Mouse (Mus musculus): ENCODE data around the gene Akp3. TPM values are rescaled to one million over a fixed set of nuclear protein-coding genes. Genes with fewer than 3 reads are reported as not detected.

The Akp3 gene
- total RNA-seq, 2 experiments from 2014 or later: not detected

- no peak for ATAC-seq (ENCODE audit: poor library complexity, severe bottlenecking)
Observed at GRCm38 (mm10) chr1:87153776-87154500, 29.2 kb downstream of the Akp3 start.

DNA sequence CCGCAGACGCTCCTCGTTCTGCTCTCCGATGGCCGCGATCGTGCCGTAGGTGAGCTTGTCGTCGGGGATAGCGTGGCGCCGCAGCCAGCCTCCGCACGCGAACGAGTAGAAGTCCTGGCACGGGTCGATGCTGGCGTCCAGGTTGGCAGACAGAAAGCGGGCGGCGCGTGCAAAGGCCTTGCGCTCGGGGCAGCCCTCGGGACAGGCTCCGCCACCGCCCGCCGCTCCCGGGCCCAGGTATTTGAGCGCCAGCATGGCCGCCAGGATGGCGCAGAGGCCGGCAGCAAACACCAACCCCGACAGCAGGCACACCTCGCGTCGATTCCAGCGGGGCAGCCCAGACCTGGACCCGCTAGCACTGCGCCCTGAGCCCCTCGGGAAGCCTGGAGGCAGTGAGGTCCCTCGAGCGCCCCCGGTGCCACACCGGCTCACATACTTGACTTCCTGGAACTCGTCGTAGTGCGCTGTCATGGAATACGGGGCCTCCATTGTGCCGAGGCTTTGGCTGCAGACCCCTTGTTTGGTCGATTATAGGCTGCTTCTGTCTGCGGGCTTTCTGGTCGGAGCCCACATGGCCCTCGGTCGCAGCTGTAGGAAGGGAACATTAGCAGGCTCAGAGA, 29.8 kb downstream of the Akp3 start:
- ATAC-seq (ENCODE audit: poor library complexity, severe bottlenecking): no peak

DNA sequence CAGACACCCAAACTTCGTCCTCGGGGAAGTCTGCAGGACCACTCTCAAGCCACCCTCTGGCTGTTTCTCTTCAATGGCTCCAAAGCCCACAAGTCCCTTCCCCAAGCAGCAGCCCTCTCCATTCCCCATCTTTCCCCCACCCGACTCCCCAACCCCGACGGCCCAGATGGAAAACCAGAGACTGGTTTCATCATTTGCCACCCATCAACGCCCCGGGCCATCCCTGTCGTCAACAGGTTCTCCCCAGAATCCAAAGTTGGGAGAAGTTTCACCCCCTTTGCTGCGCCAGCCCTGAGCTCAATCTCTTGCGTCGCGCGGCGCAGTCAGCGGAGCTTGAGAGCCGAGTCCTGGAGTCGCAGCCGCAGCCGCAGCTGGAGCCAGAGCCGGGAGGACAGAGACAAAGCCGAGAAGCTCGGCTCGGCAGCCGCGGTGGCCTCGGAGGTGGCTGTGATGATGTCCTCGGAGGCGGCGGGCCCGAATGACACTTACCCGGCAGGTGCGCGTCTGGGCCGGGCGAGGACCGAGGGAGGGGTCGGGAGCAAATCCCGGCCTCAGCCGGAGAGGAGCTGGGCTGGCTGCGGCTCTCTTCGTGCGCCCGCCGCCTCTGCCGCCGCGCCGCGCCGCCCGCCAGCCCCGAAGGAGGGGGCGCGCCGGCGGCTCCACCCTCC, 30.9 kb downstream of the Akp3 start:
- no peak for ATAC-seq (ENCODE audit: poor library complexity, severe bottlenecking)

- ATAC-seq (ENCODE audit: poor library complexity, severe bottlenecking): no peak
Observed at GRCm38 (mm10) chr1:87156199-87156587, 31.4 kb downstream of the Akp3 start, which contains the start of gene Ecel1. Ecel1 (minus strand) TSS chr1:87156521.

DNA sequence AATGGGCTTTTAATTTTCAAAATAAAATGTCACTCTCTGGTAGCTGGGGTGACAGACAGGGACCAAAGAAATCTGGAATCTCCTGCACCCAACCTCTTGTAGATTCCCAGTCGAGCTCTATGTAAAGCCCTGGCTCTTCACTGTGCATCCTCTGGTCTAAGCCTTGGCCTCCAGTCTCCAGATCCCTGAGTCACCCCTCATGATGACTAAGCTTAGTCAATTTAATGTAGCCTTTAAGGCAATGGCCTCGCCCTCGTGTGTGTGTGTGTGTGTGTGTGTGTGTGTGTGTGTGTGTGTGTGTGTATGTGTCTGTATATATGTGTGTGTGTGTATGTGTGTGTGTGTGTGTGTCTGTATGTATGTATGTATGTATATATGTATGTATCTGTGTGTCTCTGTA, 34.6 kb downstream of the Akp3 start:
- no peak for ATAC-seq (ENCODE audit: poor library complexity, severe bottlenecking)

DNA sequence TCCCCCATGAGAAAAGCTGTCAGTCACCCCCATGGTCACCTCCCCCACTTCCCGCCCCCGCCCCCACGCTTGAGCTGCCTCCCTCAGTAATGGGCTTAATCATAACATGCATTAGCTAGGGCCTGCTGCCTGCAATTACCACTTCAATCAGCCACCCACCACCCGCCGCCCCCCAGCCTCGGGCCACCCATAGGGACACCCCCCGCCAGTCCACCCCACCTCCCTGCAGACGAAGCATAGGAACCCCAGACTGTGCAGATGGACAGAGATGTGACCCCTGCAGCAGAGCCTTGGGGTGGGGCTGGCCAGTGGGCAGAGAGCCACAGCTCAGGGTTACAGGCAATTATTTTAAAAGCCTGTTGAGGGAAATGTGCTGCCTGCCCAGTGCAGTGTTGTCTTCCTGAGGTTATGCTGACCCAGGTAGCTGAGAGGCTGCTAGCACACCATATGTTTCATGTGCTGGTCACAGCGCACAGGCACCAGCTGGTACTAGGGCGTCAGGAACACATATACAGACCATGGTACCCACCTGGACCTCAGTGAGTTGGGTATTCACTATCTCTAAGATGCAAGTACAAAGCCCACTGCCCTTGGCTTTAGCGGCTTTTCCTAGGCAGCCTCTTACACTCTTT, 39.5 kb downstream of the Akp3 start:
- ATAC-seq (ENCODE audit: poor library complexity, severe bottlenecking): no peak

DNA sequence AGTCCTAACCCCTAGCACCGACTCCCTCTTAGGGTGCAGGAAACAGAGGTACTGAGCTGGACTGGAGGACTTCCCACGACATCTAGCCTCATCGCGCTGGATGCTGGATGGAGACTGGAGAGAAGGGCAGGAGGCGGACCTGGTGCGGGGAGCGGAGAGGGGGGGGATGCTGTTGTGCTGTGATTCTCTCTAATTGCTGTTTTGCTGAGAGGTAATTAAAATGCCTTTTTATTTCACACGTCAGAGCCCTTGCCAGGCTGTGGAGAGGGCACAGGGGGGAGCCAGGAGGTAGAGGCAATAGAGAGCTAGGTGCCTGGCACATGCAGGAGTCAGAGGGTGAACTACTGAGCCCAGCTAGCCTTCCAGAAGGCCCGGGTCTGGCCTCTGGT, 40.0 kb downstream of the Akp3 start:
- no peak for ATAC-seq (ENCODE audit: poor library complexity, severe bottlenecking)

- no peak for ATAC-seq (ENCODE audit: poor library complexity, severe bottlenecking)
Observed at GRCm38 (mm10) chr1:87170458-87170857, 45.7 kb downstream of the Akp3 start.

DNA sequence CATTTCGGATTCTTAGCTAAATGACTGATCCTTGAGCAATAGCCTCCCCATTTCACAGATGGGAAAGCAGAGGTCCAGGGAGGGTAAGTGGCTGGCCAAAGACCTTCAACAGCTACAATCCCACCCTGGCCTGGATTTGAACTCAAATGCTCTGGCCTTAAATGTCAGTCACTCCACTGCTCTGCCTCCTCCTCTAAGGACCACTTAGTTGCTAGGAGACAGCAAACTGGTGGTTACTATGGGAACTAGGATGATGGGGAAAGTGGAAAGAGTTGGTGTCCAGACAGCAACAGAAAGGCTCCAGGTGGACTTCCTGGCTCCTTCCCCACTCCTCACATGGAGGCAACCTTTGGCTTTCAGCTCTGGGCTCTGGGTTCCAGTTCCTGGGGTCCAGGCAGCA, 46.5 kb downstream of the Akp3 start:
- no peak for ATAC-seq (ENCODE audit: poor library complexity, severe bottlenecking)

DNA sequence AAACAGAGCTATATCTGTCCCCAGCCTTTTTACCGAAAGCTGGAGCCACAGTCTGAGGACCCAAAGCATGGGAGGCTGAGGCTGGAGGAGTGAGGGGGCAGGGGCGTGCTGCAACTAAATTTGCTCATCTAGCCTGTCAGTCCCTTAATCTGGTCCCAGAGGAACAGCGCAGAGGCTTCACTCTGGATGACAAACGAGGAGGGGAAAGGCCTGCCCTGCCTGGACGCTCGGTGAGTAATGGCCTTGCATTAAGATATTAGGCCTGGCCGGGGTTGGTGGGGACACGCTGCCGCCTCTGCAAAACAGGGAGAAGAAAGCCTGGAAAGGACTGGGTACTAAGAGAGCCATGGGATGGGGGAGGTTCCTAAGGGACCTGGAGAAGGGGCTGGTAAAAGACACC, 47.5 kb downstream of the Akp3 start:
- no peak for ATAC-seq (ENCODE audit: poor library complexity, severe bottlenecking)

DNA sequence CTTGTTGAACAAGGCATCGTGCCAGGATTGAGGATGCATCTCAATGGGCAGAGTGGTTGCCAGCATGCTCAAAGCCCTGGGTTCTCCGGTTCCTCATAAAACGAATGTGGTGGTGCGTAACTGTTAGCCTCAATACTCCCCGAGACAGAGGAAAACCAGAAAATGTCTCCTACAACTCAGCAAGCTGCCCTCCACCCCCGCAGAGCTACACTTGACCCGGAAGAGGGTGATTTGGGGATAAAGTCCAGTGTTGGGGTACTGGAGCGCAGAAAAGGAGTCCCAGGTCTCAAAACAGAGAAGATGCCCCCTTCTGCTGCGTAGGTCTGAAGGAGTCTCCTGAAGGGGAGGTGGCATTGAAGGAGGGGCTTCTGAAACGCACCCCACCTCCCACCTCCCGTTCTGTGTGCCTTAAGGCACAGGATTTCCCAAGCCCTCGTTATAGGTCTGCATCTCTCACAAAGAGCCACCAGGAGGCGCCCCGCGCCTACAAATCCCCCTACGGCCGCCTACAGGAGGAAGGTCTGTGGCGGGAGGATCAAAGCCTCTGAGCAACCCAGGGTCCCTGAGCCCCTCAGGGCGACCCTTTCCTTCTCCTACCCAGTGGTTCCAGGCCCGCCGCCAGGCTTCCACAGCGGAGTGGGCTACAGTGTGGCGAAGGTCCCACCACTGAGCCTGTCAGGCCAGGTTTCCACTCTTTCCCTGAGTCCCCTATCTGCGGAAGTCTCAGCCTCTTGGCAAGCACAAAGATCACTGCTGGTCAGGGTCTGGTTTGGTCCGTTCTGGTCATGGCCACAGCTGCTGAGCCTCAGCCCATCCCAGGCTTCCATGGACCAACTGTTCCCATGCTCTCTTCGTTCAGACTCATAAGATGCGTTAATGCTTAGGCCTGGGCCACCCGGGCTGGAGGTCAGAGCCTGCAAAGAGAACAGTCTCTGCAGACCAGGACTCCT, 49.5 kb downstream of the Akp3 start:
- ATAC-seq (ENCODE audit: poor library complexity, severe bottlenecking): peak; percentile 54; the same call in 1 of the 2 replicates

DNA sequence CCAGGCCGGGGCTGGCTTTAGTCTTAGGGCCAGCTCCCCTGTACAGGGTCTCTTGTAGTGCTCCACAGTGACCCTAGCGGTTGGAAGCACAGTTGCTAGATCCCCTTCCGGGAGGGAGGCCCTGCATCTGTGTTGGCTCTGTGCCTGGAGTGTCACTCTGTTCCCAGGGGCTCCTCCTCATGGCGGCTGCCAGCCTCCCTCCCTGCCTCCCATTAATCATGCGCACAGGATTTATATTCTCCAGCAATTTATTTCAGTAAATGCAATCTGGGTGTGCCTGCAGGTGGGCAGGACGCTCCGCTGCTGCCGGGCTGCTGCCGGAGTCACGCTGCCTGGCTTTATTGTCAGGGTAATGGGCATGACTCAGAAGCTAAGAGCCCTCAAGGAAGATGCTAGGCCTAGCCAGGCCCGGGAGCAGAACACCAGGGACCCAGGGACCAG, 51.1 kb downstream of the Akp3 start:
- ATAC-seq (ENCODE audit: poor library complexity, severe bottlenecking): no peak

Other genes with a start within 250 kb of the Akp3 start
- not detected in 2 replicates for gene Alppl2, start 35.0 kb upstream of the Akp3 start, total RNA-seq (2015)
- not detected in 2 replicates for gene Alppl2, start 35.0 kb upstream of the Akp3 start, total RNA-seq (2017)
- not detected in 2 replicates for gene Alpi, start 23.4 kb upstream of the Akp3 start, total RNA-seq (2015)
- gene Alpi, start 23.4 kb upstream of the Akp3 start, total RNA-seq (2017): not detected in 2 replicates
- not detected in 2 replicates for gene Ecel1, start 31.5 kb downstream of the Akp3 start, total RNA-seq (2015)
- not detected in 2 replicates for gene Ecel1, start 31.5 kb downstream of the Akp3 start, total RNA-seq (2017)
- gene Prss56, start 58.3 kb downstream of the Akp3 start, total RNA-seq (2015): not detected in 2 replicates
- gene Prss56, start 58.3 kb downstream of the Akp3 start, total RNA-seq (2017): not detected in 2 replicates
- gene Chrnd, start 65.6 kb downstream of the Akp3 start, total RNA-seq (2015): not detected in 2 replicates
- not detected in 2 replicates for gene Chrnd, start 65.6 kb downstream of the Akp3 start, total RNA-seq (2017)
- gene Chrng, start 79.7 kb downstream of the Akp3 start, total RNA-seq (2015): not detected in 2 replicates
- not detected in 2 replicates for gene Chrng, start 79.7 kb downstream of the Akp3 start, total RNA-seq (2017)
- 75.9 and 81.3 TPM in 2 replicates for gene Eif4e2, start 88.9 kb downstream of the Akp3 start, total RNA-seq (2015)
- gene Eif4e2, start 88.9 kb downstream of the Akp3 start, total RNA-seq (2017): 118 and 156 TPM in 2 replicates
- 0.07 TPM in 1 of 2 replicates, not detected in the other for gene Efhd1, start 139.4 kb downstream of the Akp3 start, total RNA-seq (2015)
- not detected in 2 replicates for gene Efhd1, start 139.4 kb downstream of the Akp3 start, total RNA-seq (2017)
- 38.6 and 39.0 TPM in 2 replicates for gene Gigyf2, start 202.0 kb downstream of the Akp3 start, total RNA-seq (2015)
- gene Gigyf2, start 202.0 kb downstream of the Akp3 start, total RNA-seq (2017): 87.4 and 90.8 TPM in 2 replicates